Mouse (Mus musculus) gastrocnemius, adult 2 months (tissue): ENCODE results near the gene Nyap2. TPM values are rescaled to one million over a fixed set of nuclear protein-coding genes. Genes with fewer than 3 reads are reported as not detected.

Source experiments
- DNase-seq: peaks from one replicate; pipeline ENCODE4 v3.0.0; 2022
- H3K27ac ChIP-seq: fragments of 200-600 bp; 2 replicates; pipeline ENCODE4 v1.8.1; 2022; ENCODE audit warnings: mild to moderate bottlenecking
- H3K4me3 ChIP-seq: fragments of 200-600 bp; 2 replicates; pipeline ENCODE4 v1.8.1; 2022; ENCODE audit warnings: mild to moderate bottlenecking, moderate library complexity
- CTCF ChIP-seq: fragments of 200-600 bp; IDR thresholded peaks from 2 replicates; pipeline ENCODE4 v1.8.1; 2022; ENCODE audit warnings: antibody characterized with exemption, mild to moderate bottlenecking, moderate library complexity
- intact Hi-C: fragments of 180-260 bp; cut with DNase I; formaldehyde crosslinking; loops from one replicate; pipeline ENCODE4 v1.15.1; 2025
- total RNA-seq, 2 experiments: library from RNA; stranded (reverse); gene quantifications; 2 replicates each; pipeline ENCODE4 v1.2.3; 2021

Nyap2 gene
- total RNA-seq, 2 experiments from 2014 or later, result not detected

DNA sequence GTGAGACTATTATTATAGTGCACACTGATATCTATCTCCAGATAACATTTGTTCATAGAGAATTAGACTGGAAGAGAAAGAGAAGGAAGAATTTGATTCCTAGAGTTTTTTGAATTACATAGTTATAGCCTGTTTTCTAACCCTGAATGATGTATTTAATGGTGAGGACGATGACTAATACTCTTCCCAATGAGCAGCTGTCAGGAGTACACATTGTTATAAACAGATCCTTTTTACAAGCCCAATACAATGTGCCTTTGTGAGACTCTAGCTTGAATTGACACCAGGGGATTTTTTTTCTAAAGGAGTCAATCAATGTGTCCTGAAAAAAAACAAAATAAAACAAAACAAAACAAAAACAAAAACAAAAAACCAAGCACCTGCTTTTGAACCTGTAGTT is 22.2 kb downstream of the Nyap2 start:
- Histone ChIP-seq H3K4me3 (no peak overlapping the region), H3K27ac (no peak overlapping the region)
- intact Hi-C loops, result no loop called here
- no peak for DNase-seq
- no peak for TF ChIP-seq CTCF

DNA sequence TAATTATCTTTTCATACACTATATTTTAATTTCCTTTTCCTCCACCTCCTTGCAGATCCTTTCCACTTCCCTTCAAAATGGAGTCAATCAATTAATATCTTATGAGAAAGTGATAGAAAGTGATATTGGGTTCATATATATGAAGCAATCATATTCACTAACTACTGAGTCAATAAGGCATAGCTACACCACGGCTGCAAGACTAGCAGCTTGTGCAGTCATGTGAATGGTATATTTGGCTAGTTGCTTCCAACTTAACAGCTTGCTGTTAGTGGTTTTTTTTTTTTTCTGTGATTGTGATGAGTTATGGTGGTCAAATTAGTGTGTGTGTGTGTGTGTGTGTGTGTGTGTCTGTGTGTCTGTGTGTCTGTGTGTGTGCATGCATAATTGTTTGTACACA is 25.0 kb downstream of the Nyap2 start:
- Histone ChIP-seq H3K27ac (no peak overlapping the region), H3K4me3 (no peak overlapping the region)
- no peak for TF ChIP-seq CTCF
- no peak for DNase-seq
- intact Hi-C loops, result no loop called here

DNA sequence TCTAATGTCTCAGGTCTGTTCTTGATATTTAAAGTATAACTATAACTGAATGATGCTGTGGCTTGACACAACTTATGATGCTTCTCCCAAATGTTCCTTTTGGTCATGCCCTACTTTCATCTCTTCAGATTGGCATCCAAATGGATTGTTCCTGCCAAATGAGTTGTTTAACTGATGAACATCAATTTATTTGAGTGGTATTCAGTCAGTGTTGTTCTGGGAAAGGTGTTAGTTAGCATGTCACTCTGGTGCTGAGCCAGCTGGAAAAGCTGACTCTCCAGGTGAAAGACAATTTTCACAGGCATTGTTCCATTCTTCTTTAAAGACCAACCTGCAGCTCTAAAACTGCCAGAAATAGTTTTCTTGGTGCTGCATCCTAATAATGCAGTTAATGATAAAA is 43.0 kb downstream of the Nyap2 start:
- Histone ChIP-seq H3K4me3 (no peak overlapping the region), H3K27ac (no peak overlapping the region)
- no peak for TF ChIP-seq CTCF
- DNase-seq, result no peak
- intact Hi-C loops, result no loop called here

DNA sequence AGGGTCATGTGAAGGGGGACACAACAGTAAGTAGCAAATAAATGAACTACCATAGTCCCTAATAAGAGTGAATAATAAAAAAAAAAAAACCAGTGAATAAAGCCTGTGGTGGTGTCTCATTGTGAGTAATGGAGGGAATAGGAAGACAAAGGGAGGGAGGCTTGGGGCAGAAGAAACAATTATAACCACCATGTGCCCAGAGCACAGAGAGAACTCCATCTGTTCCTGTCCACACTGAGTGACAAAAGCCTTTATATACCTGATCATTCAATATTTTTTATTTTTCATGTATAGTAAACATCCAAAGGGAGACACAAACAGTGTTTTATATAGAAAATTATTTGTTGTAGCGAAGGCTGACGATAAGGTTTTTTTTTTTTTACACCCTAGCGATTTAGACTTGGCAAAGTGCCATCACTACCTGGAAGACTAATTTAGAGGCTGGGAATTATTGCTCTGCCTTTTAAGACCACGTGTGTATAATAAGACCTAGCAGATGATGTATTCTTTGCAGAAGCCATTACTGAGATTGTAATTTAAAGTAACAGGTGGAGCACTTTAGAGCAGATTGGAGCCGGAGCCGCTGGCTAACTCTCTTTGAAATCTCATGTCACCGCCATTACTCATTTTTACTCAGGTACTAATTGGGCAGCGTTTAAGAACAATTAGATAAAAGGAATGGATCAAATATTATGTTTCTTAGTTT is 55.4 kb downstream of the Nyap2 start:
- TF ChIP-seq CTCF, result no peak
- no peak for DNase-seq
- intact Hi-C loops, result no loop called here
- no peak overlapping the region for H3K4me3 ChIP-seq
- H3K27ac ChIP-seq, result no peak overlapping the region

DNA sequence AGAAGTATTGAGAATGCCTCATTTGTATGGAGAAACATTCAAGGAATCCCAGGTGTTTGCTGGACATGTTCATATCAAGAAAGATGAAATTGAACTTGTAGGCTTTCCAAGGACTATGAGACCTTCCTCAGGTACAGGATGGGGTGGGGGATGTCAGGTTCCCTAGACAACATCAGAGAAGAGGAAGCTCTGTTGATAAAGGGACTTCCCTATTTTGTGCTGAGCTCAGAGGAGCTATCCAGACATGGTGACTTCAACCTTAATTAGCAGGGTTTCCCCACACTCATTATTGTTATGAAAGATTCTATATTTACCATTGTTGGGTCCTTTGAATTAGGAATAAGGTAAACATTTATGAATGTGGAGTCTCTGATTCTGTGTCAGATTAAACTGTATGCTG is 67.1 kb downstream of the Nyap2 start:
- intact Hi-C loops, result no loop called here
- Histone ChIP-seq H3K4me3 (no peak overlapping the region), H3K27ac (no peak overlapping the region)
- no peak for DNase-seq
- TF ChIP-seq CTCF, result no peak

DNA sequence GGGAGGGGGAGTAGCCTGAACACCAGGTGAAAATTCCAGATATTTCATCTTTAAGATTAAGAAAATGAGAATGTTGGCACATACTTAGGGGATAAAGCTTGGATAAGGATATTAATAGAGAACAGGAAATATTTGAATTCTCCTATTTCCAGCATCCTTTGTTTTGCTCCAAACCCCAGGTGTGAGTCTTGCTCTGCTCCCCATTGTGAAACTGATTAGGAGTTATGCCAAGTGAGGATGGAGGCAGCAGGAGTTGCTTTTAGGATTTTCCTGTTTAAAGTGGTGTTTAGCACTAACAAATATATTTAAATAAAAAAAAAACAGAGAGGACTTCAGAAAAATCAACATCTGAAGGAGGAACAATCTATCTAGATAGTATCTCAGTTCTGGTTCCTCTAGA is 68.8 kb downstream of the Nyap2 start:
- Histone ChIP-seq H3K4me3 (no peak overlapping the region), H3K27ac (no peak overlapping the region)
- intact Hi-C loops, result no loop called here
- DNase-seq, result no peak
- TF ChIP-seq CTCF, result no peak

DNA sequence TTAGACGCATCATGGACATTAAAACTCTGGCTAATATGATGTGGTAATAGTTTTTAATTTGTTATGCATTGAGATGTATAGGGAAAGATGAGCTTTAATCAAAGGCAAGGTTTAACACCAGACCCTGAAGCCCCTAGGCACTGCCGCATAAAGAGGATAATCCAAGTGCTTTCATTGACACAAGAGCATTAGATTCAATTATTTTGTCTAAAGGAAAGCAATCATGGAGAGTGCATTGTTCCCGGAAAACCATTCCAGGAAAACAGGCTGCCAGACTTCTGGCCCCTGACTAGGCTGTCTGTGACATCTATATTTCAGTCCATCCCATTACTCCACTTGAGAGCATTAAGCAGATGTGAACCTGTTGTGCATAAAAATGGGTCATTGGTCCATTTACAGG is 92.5 kb downstream of the Nyap2 start:
- TF ChIP-seq CTCF, result no peak

DNA sequence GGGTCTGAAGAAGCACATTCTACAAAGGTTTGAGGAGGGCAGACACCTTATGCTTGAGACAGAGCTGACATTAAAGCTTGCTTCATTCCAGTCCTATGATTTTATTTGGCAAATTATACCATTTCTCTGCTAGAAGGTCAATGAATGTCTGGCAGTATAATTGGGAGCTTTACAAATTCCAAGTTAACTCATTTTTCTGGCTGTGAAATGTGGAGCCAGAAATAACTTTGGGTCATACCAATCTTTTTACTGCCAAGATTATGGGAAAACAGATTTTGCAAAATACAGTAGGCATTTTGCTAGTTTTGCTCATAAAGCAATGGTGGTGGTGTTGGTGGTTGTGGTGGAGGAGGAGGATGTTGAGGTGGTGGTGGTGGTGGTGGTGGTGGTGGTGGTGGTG is 96.0 kb downstream of the Nyap2 start:
- no peak for DNase-seq
- intact Hi-C loops, result no loop called here
- Histone ChIP-seq H3K4me3 (no peak overlapping the region), H3K27ac (no peak overlapping the region)
- TF ChIP-seq CTCF, result no peak

More for the DNA sequence above, 92.5 kb downstream of the Nyap2 start:
- intact Hi-C loops, result no loop called here
- Histone ChIP-seq H3K27ac (no peak overlapping the region), H3K4me3 (no peak overlapping the region)
- no peak for DNase-seq

DNA sequence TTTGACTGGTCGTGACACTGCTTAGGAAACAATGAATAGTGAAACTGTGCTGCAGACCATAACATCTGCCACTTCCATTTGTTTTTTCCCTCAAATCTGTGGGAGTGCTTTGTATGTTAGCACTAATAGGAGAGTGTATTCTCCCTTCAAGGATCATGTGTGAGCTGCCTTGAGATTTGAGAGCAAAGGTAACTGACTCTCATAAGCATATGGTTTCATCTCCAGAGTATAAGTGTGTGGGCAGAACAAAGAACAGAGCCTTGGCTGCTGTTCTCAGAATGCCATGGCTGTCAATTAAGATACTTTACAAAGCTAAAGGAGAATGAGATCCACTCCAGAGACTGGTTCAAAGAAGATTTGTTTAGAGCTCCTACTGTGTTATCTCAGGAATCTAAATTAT is 96.6 kb downstream of the Nyap2 start:
- DNase-seq, result no peak
- Histone ChIP-seq H3K4me3 (no peak overlapping the region), H3K27ac (no peak overlapping the region)
- intact Hi-C loops, result no loop called here
- no peak for TF ChIP-seq CTCF

DNA sequence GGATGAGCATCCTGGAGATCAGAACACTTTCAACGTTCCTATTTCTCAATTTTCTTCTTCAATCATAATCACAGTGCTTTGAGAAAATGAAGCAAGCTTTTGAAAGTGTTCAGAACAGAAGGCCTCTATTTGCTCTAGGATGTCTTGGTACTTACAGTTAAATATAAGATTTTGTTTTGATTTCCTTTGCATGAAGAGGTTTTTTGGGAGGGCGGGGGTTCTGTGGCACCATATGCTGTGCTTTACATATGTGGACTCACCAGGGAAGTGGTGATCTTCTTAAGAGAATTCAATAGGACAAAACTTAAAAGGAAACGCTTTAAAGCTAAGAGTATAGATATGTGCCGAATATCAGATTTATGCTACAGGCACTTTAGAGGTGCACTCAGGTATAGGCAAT is 103.0 kb downstream of the Nyap2 start:
- Histone ChIP-seq H3K27ac (no peak overlapping the region), H3K4me3 (no peak overlapping the region)
- no peak for TF ChIP-seq CTCF
- intact Hi-C loops, result no loop called here
- no peak for DNase-seq

DNA sequence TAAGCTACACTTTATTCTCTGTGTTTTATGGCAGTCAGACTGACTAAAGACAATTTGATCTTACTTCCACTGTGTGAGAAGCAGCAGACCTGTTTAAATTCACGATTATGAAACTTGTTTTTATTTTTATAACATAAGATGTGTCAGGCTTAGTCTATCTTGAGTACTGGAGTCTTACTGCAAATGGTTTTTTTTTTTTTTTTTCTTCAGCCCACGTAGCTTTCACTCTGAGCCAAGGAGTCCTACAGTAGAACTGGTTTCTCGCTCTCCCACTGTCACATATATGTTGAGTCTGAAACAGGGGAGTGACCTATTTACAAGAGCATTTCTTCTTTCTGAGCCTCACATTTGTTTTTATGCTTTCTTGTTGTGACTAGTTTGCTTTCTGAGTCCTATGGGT is 103.9 kb downstream of the Nyap2 start:
- no peak for DNase-seq

DNA sequence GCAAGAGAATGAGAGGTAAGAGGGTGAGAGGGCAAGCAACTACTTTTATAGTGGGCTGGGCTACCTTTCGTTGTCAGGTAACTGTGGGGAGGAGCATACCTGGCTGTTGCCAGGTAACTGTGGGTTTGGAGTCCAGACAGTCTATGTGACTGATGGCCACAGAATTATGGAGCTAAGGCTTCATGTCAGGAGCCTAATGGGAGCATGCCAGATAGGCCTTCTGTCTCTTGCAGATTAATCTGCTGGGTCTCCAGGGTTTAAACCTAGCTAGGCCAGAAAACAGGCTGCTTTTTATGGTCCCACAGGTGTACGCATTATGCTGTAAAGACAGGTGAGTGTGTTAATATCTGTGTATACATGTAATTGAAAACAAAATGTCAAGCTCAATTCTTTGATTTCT is 132.8 kb downstream of the Nyap2 start:
- no peak for DNase-seq
- no peak overlapping the region for H3K27ac ChIP-seq
- no peak overlapping the region for H3K4me3 ChIP-seq
- intact Hi-C loops, result no loop called here
- no peak for TF ChIP-seq CTCF

More for the DNA sequence above, 103.9 kb downstream of the Nyap2 start:
- no peak overlapping the region for H3K27ac ChIP-seq
- no peak overlapping the region for H3K4me3 ChIP-seq
- intact Hi-C loops, result no loop called here
- TF ChIP-seq CTCF, result no peak

DNA sequence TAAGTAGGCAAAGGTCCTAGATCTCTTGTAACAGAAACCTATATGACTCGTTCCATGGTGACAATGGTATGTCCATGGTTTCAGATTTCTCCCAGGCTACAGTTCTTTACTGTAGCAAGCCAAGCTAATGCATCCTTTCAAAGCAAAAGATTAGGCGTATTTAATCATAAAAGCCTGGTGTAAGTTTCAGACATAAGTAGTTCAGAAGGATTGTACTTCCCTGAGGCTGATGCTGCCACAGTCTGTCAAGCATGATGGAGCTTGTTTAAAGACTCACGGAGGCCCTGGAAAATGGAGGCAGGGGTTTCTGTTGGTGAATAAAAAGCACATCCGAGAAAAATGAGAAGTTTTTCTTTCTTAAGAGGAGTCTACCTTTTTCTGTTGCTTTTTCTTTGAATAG is 134.7 kb downstream of the Nyap2 start:
- intact Hi-C loops, result no loop called here
- Histone ChIP-seq H3K4me3 (no peak overlapping the region), H3K27ac (no peak overlapping the region)
- no peak for TF ChIP-seq CTCF
- no peak for DNase-seq

DNA sequence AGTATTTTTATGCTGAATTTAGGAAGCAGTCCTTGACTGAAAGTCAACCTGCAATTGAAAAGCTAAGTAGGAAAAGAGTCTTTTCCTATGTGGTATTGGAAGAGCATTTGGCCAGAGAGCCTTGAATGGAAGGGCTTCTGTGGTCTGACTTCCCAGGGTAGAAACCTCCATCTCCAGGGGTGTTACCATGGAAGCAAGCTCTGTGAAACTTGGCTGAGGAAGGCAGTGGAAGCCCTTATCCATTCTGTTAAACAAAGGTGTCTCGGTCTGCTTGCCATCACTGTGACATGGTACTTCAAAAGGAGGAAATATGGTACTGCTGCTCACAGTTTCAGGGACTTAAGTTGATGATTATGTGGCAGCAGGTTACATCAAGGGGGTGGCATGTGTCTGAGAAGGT is 143.0 kb downstream of the Nyap2 start:
- no peak for DNase-seq
- TF ChIP-seq CTCF, result no peak
- Histone ChIP-seq H3K27ac (no peak overlapping the region), H3K4me3 (no peak overlapping the region)
- intact Hi-C loops, result no loop called here
